Mouse (Mus musculus): Measurements from ENCODE around the gene Tns1.
"Not testable (repeated sequence)": the region's sequence is repeated elsewhere in the genome, so short reads cannot be mapped to it uniquely, and the experiment has no call there.

The Tns1 gene

GRCm38 (mm10) chr1:73913071-73914005 lies 210.9 kb downstream of the Tns1 start:
- DNase-seq (ENCODE audit: low read depth, low spot score): no peak

- no peak for DNase-seq (ENCODE audit: low read depth, low spot score)
These were observed 211.8 kb downstream of the Tns1 start for GRCm38 (mm10) chr1:73912466-73912865.

GRCm38 (mm10) chr1:73911981-73912380 lies 212.3 kb downstream of the Tns1 start:
- no peak for DNase-seq (ENCODE audit: low read depth, low spot score)

- no peak for DNase-seq (ENCODE audit: low read depth, low spot score)
These were observed 213.5 kb downstream of the Tns1 start for GRCm38 (mm10) chr1:73910701-73911100.

GRCm38 (mm10) chr1:73910111-73910510 lies 214.1 kb downstream of the Tns1 start:
- DNase-seq (ENCODE audit: low read depth, low spot score): no peak

- no peak for DNase-seq (ENCODE audit: low read depth, low spot score)
These were observed 214.9 kb downstream of the Tns1 start for GRCm38 (mm10) chr1:73909191-73909983.

- DNase-seq (ENCODE audit: low read depth, low spot score): no peak
These were observed 215.9 kb downstream of the Tns1 start for GRCm38 (mm10) chr1:73908081-73908960.

- no peak for DNase-seq (ENCODE audit: low read depth, low spot score)
These were observed 217.1 kb downstream of the Tns1 start for GRCm38 (mm10) chr1:73907166-73907565.

GRCm38 (mm10) chr1:73906376-73906775 lies 217.9 kb downstream of the Tns1 start:
- DNase-seq (ENCODE audit: low read depth, low spot score): no peak

GRCm38 (mm10) chr1:73905811-73906190 lies 218.4 kb downstream of the Tns1 start:
- no peak for DNase-seq (ENCODE audit: low read depth, low spot score)

GRCm38 (mm10) chr1:73905111-73905810 lies 219.0 kb downstream of the Tns1 start:
- no peak for DNase-seq (ENCODE audit: low read depth, low spot score)

- DNase-seq (ENCODE audit: low read depth, low spot score): no peak
These were observed 219.6 kb downstream of the Tns1 start for GRCm38 (mm10) chr1:73904641-73905040.

- no peak for DNase-seq (ENCODE audit: low read depth, low spot score)
These were observed 221.2 kb downstream of the Tns1 start for GRCm38 (mm10) chr1:73903035-73903434.

GRCm38 (mm10) chr1:73902171-73902991 lies 221.9 kb downstream of the Tns1 start:
- peak; percentile 64 for DNase-seq (ENCODE audit: low read depth, low spot score)

GRCm38 (mm10) chr1:73901496-73901899 lies 222.8 kb downstream of the Tns1 start:
- peak; percentile 52 for DNase-seq (ENCODE audit: low read depth, low spot score)

- not testable (repeated sequence) for DNase-seq (ENCODE audit: low read depth, low spot score)
These were observed 228.8 kb downstream of the Tns1 start for GRCm38 (mm10) chr1:73895451-73895850.

GRCm38 (mm10) chr1:73880731-73881130 lies 243.5 kb downstream of the Tns1 start:
- no peak for DNase-seq (ENCODE audit: low read depth, low spot score)

GRCm38 (mm10) chr1:73875676-73876218 lies 248.5 kb downstream of the Tns1 start:
- DNase-seq (ENCODE audit: low read depth, low spot score): no peak

GRCm38 (mm10) chr1:73864314-73864713 lies 259.9 kb downstream of the Tns1 start:
- no peak for DNase-seq (ENCODE audit: low read depth, low spot score)

GRCm38 (mm10) chr1:73863074-73863431 lies 261.2 kb downstream of the Tns1 start:
- no peak for DNase-seq (ENCODE audit: low read depth, low spot score)
